Mouse (Mus musculus) bone marrow macrophage, adult 2 months (primary cell): ENCODE results near the gene E030018B13Rik. TPM values are rescaled to one million over a fixed set of nuclear protein-coding genes. Genes with fewer than 3 reads are reported as not detected.

Experiments
- H3K27ac ChIP-seq: 2 replicates; pipeline ENCODE4 v1.5.1; 2012; ENCODE audit warnings: low read depth, low read length; ENCODE audit not compliant: insufficient read depth
- H3K4me1 ChIP-seq: 2 replicates; pipeline ENCODE4 v1.6.1; 2012; ENCODE audit warnings: low read length; ENCODE audit not compliant: control insufficient read depth, insufficient read depth
- H3K4me3 ChIP-seq: 2 replicates; pipeline ENCODE4 v1.5.1; 2012; ENCODE audit warnings: mild to moderate bottlenecking, low read length, moderate library complexity; ENCODE audit not compliant: insufficient read depth
- CTCF ChIP-seq: IDR thresholded peaks from 2 replicates; pipeline ENCODE4 v1.5.1; 2012; ENCODE audit warnings: low read depth, mild to moderate bottlenecking, low read length, moderate library complexity
- POLR2A ChIP-seq: IDR thresholded peaks from 2 replicates; pipeline ENCODE4 v1.6.1; 2012; ENCODE audit warnings: mild to moderate bottlenecking, low read depth, low read length, borderline replicate concordance
- polyA plus RNA-seq: library from polyadenylated mRNA; stranded (reverse); fragments of >200 nt; gene quantifications from 2 replicates; pipeline ENCODE4 v1.2.4, GENCODE M21; 2012; ENCODE audit not compliant: missing spikeins, insufficient read depth, insufficient read length

E030018B13Rik gene
- polyA plus RNA-seq, 1 experiment: not detected

DNA sequence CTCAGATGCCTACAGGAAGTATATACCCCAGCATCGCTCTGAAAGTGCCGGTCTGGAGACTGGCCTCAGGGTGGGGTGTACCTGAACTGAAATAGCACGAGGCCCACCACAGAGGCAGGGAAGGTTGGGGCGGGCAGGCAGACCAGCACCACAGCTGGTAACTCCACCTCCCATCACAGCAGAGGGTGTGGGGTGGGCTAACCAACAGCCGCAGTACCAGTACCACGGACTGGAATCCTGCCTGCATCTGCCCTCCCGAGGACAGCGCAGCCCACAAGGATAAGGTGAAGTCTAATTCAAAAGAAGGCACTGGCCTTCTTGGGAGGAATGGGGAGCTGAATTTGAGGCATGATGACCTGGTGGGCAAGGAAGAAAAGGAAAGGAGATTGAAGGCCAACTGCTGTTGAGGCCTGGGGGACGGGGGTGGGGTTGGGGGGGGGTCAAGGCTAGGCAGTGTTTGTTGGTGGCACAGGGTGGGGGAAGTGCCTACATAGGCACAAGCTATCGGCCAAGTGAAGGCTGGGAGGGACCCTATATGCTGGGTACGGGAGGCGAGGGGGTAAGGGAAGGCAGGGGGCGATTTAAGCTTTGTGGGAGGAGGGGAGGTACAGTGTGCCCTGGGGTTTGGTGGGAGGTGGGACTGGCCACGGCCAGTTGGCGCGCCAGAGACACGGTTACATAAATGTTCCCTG, 20.2 kb upstream of the E030018B13Rik start:
- Histone ChIP-seq H3K27ac (no peak overlapping the region), H3K4me1 (peaks cover 41% of the 10 kb centered on the region), H3K4me3 (peak overlapping the region; percentile 53)
- TF ChIP-seq CTCF (no peak), POLR2A (no peak)

DNA sequence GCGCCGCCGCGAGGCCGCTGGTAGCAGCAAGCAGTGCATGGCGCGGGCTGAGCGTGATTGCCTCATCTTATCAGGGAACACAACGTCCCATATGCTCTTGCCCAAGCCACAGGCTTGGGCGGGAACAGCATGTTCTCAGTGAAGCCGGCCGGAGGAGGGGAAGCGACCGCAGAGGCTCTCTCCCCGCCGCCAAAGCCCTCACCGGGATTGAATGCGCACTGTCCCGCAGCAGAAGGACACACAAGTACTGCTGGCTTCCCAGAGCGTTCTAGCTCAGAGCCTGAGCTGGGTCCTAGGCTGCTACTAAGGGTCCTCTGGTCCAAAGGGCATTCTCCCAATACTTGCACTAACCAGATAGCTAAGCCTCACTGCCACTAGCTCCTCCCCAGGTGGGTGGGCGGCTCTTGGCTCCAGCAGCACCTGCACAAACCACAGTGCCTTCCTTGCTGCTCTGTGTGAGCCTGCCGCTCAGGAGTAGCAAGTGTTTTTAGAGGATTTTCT, 19.6 kb upstream of the E030018B13Rik start:
- Histone ChIP-seq H3K27ac (peak overlapping the region; percentile 48), H3K4me3 (peak overlapping the region; percentile 53), H3K4me1 (peaks cover 46% of the 10 kb centered on the region)
- TF ChIP-seq CTCF: no peak
- TF ChIP-seq POLR2A: no peak

DNA sequence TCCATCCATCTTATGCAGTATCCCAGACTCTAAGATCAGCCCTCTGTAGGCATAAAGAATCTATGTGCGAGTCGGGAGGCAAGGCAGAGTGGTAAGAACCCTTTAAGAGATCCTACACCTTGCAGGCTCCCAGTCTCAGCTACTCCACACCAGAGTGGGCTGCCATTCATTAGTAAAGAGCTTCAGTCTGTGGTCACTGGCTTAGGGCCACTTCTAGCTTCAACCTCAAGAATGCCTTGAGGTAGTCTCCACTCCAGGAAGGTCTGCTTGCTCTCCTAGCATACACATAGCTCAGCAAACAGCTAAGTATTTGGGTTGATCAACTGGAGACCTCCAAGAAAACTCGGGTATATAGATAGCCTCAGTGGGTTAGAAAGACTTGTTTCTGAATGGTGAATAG, 19.0 kb upstream of the E030018B13Rik start:
- H3K4me1 ChIP-seq: peaks cover 51% of the 10 kb centered on the region
- TF ChIP-seq CTCF: no peak
- TF ChIP-seq POLR2A: no peak
- no peak overlapping the region for H3K4me3 ChIP-seq
- H3K27ac ChIP-seq: no peak overlapping the region

DNA sequence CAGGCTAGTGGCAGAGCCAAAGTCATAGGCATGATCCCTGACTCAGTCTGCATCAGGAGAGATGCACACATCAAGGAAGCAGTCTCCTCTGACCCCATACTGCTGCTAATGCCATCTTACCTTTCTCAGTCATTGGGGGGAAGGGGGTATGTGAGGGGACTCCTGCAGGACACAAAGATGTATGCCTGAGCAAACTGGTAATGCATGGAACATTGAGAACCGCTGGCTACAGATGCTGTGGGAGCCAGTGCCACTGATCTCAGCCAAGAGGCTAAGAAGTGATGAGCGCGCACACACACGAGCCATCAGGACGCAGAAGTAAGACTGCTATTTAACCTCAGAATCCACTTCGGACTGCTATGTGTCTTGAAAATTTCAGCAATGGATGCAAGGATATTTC, 18.5 kb upstream of the E030018B13Rik start:
- Histone ChIP-seq H3K27ac (no peak overlapping the region), H3K4me3 (no peak overlapping the region), H3K4me1 (peaks cover 56% of the 10 kb centered on the region)
- TF ChIP-seq POLR2A (no peak), CTCF (no peak)

DNA sequence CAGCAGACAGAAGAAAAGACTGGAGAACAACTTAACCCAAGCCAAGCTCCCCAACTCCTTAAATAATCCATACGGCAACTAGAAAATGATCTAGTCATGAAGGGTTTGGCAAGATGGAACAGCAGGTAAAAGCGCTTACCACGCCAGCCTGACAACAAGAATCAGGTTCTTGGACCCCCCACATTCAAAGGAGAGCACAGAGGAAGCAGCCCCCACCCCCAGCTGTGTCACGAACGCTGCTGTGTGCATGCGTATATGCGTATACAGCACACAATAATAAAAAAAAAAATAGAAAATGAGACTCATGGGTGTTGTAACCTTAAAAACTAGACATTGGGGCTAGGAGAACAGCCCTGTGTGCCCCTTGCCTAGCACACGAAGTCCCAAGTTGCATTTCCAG, 16.7 kb upstream of the E030018B13Rik start:
- H3K27ac ChIP-seq: no peak overlapping the region
- TF ChIP-seq POLR2A (no peak), CTCF (no peak)
- no peak overlapping the region for H3K4me3 ChIP-seq
- peaks cover 65% of the 10 kb centered on the region for H3K4me1 ChIP-seq

DNA sequence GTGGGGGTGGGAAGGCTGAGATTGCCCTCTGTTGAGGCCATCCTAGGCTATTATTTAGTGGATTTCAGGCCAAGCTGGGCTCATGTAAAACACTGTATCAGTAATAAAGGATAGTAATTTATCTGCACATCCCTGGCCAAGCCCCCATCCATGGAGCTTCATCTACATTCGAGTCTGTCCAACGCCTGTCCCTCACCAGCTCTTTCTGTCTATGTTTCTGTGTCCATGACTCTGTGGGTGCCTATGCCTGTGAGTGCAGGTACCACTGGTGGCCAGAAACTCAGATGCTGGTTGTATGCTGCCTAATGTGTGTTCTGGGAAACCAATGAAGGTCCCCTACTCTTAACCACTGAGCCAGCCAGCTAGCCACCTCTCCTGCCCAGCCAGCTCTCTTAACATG, 16.2 kb upstream of the E030018B13Rik start:
- Histone ChIP-seq H3K4me3 (no peak overlapping the region), H3K27ac (no peak overlapping the region), H3K4me1 (peaks cover 63% of the 10 kb centered on the region)
- no peak for TF ChIP-seq POLR2A
- no peak for TF ChIP-seq CTCF

DNA sequence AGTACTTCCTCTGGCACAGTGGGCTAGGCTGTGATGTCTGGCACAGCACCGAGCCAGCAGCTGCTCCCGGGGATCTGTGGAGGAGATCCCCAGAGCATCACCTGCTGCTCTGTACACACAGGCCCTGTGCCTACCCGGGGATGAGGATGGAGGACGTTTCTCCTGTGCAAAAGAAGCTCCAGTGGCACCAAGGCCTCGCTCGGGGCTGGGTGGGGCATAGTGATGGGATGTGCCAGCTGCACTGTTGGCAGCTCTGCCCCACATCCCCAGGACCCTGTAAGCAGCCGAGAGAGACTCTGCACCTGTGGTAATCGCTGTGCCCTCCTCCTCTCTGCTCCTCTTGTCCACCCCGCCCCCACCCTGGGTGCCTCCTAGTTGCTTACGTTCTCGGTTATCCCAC, 15.3 kb upstream of the E030018B13Rik start:
- Histone ChIP-seq H3K4me3 (no peak overlapping the region), H3K4me1 (peaks cover 63% of the 10 kb centered on the region), H3K27ac (no peak overlapping the region)
- TF ChIP-seq CTCF (no peak), POLR2A (no peak)

DNA sequence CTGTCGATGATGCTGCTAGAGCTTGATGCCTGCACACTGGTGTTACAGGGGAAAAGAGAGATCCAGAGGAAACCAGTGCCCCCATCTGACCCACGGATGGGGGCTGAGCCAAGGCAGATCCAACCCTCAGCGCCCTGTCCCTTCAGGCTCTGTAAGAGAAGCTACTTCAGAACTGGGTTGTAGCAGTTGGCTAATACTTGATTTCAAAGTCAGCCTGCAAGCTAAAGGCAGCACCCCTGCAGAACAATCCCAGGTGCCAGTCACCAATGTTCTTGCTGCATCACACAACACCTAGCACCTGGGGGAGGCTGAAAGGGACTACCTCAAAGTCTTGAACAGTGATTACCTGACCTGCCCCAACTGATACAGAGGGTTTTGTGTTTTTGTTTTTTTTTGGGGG, 14.7 kb upstream of the E030018B13Rik start:
- Histone ChIP-seq H3K27ac (no peak overlapping the region), H3K4me1 (peaks cover 64% of the 10 kb centered on the region), H3K4me3 (no peak overlapping the region)
- TF ChIP-seq POLR2A (no peak), CTCF (no peak)

DNA sequence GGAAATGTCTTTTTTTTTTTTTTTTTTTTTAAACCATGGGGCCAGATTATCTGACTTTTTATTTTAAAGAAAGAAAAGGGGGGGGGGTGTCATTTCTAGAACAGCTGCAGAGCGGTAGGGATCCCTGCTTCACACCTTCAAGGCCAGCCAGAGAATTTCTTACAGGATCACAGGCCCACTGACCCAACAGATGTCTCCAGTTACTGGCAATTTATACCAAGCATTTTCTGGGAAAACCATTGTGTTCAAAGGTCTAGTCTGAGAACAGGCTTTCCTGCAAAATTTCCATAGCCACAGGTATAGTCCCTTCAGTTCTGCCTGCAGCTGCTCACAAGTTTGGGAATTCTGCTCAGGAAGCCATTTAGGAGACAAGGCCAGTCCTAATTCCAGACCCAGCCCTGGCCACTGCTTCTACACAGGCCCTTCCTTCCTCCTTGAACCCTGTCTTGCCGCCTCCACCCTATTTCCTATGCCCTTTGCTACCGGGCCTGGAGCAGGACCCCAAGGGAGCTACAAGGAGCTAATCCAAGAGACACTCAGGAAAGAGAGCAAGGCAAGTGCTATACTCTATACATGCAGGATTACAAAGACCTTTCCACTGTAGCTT, 13.9 kb upstream of the E030018B13Rik start:
- no peak overlapping the region for H3K4me3 ChIP-seq
- H3K4me1 ChIP-seq: peaks cover 66% of the 10 kb centered on the region
- TF ChIP-seq CTCF (no peak), POLR2A (no peak)
- peak overlapping the region; percentile 92 for H3K27ac ChIP-seq

DNA sequence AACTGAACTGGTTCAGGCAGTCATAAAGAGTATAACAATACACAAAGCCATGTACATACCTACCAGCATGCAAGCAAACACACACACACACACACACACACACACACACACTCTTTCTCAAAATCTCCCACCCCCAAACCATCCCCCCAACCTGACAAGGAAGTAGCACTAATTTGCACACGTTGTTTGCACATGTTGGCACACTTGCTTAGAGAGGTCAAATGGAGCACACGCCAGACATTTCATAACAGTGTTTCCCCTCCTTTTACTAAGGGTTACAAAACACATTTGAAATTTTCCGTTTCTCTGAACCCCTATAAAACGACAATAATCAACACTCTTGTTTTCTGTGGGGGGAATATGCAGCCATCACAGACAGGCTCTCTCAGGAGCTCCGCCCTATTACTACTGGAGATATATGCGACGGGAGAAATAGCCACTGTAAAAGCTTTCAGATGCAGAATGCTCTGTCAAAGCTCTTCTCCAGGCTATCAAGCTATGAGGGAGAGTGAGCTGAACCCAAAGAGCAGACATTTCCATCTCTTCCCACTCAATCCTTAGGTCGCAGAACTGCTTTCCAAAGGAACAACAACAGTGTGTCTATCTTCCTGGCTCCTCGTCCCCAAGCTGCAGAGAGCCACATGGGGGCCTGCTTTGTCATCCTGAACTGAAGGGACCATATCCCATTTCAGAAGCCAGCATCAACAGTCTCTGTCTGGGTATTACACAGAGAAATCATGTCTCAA, 12.8 kb upstream of the E030018B13Rik start:
- peaks cover 70% of the 10 kb centered on the region for H3K4me1 ChIP-seq
- TF ChIP-seq CTCF (no peak), POLR2A (no peak)
- H3K4me3 ChIP-seq: no peak overlapping the region
- peak overlapping the region; percentile 92 for H3K27ac ChIP-seq
